Mouse (Mus musculus) induced T-regulatory cell, adult 2 months (primary cell): Measurements from ENCODE around the gene Olfr588-ps1.
"Not testable (repeated sequence)": the region's sequence is repeated elsewhere in the genome, so short reads cannot be mapped to it uniquely, and the experiment has no call there.

Experiments
- DNase-seq: peaks from one replicate; pipeline ENCODE4 v3.0.0-alpha.2; 2012; ENCODE audit warnings: low read depth

The Olfr588-ps1 gene

DNA sequence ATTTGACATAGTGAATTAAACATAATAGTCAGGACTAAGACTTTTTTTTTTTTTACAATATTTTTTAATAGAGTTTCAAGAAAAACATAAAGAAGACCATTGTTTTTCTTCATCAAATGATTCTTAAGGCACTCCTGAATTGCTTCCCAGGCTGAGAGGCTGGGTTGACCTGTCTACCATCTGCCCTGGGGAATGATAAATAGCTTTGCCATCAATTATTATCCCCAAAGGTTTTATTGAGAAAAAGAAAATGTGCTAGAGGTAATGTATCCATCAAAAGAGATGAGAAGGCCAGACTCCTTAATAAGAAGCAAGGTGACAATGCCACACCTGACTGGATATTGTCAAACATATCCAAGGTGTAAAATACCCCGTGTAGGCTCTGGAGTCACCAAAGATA, at the start of gene Olfr588-ps1:
Olfr588-ps1 (plus strand) TSS at position 301 of the 400 bp plus-strand sequence.
- DNase-seq: no peak

DNA sequence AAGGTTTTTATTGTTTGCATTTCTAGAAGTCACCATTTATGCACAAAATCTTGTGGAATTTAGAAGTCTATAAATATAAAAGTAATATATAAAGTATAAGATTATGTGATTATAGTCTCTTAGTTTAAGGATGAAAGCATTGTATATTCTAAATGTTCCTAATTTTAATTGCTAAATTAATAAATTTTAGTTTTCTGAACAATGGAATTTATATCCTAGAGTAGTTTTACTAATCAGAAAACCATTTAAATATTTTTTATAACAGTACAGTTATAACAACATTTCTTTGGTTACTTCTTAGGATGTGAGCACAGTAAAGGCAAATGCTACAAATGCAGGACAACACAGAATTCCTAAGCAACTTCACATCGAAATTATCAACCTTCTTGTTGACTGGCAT, 43.3 kb upstream of the Olfr588-ps1 start, which contains the start of gene Olfr585:
Olfr585 (plus strand) TSS at position 301 of the 400 bp plus-strand sequence.
- no peak for DNase-seq

DNA sequence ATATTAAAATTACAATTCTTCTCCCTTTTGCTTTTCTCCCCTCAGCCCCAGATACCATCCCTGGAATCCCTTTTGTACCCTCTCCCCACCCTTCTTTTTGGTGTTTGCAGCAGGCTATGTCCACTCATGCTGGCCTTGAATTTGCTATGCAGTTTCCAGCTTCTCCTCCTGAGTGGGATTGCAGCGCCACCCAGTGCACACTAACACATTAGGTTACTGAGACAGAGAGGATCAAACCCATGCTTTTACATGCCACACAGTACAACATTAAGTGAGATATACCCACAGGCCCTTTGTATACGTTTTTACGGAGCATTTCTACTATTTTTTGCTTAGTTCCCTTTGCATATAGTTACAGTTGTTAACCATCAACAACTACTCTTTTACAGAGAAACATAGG, 21.3 kb upstream of the Olfr588-ps1 start:
- DNase-seq: no peak

DNA sequence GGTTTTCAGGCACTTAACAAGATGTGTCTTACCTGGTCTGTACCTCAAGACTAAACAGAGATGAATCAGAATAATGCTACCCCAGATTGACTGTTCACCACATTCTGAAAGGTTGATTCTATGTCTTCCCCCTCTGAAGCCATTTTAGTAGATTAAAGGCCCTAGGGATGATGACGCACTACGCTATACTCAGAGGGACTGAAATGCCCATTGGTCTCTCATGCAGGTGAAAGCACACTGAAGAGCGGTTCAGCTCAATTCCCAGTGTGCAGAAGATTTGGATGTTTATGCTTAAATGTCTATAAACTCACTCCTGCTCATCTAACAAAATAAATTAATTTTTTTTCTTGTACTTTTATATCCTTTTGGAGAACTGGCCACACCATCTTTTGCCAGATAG, 15.1 kb upstream of the Olfr588-ps1 start, which contains the start of gene Olfr586:
Olfr586 (minus strand) TSS at position 101 of the 400 bp plus-strand sequence.
- DNase-seq: no peak

DNA sequence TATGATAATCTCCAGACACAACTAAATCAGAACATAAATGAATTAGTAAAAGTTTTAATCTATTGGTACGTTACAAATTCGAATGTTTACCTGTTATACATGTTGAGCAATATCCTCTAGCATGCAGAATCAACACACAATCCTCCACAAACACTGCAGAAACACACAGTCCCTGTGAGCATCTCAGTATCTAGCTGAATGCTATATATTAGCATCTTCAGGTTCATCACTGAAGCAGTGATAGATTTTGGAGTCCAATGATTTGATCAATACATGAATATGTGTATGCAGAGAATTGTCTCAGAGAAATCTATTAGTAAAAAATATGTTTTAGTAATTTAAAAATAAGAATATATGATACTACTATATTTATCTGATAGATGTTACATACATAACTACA, 15.6 kb downstream of the Olfr588-ps1 start, which contains the start of gene Olfr589:
Olfr589 (minus strand) TSS at position 101 of the 400 bp plus-strand sequence.
- DNase-seq: no peak

DNA sequence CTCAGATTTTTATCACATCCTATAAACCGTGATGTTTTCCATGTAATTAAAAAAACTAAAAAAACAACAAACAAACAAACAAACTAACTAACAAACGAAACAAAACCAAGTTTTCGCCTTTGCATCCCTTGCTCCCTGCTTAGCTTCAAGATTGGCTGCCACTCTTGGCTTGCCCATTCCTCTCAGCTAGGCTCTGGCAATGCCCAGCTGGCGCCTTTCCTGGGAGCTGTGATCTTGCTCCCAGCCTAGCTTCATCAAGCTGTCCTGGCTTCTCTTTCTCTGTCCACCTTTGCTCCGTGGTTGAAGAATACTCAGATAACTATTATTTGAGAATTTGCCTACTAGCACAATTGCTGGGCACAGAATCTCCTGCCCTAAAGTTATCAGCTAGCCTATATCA, 29.0 kb downstream of the Olfr588-ps1 start:
- DNase-seq: no peak

DNA sequence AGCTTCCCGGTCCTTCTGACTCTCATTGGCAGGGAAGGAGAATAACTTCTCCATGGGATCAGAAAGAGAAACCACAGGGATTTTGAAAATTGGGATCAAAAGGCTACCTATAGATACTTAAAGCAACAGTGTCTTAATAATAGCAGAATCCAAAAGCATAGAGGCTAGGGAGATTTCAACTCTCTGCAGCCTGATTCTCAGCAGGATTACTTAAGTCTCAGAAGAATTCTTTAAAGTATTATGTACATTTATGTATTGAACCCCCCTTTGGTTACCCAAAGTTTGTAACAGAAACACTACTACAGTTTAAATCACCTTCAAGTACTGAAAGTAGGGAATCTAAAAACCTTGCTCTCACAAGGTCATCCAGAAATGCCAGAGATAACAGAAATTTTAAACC, 37.6 kb downstream of the Olfr588-ps1 start, which contains the start of gene Olfr591:
Olfr591 (minus strand) TSS at position 101 of the 400 bp plus-strand sequence.
- DNase-seq: no peak

DNA sequence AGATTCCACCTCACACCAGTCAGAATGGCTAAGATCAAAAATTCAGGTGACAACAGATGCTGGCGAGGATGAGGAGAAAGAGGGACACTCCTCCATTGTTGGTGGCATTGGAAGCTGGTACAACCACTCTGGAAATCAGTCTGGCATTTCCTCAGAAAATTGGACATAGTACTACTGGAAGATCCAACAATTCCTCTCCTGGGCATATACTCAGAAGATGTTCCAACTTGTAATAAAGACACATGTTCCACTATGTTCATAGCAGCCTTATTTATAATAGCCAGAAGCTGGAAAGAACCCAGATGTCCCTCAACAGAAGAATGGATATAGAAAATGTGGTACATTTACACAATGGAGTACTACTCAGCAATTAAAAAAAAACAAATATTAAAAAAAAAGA, 43.8 kb downstream of the Olfr588-ps1 start, which contains the start of gene Olfr592:
Olfr592 (plus strand) TSS at position 301 of the 400 bp plus-strand sequence.
- not testable (repeated sequence) for DNase-seq
